Mouse (Mus musculus): ENCODE data around the gene Cdc42ep1.

The Cdc42ep1 gene

DNA sequence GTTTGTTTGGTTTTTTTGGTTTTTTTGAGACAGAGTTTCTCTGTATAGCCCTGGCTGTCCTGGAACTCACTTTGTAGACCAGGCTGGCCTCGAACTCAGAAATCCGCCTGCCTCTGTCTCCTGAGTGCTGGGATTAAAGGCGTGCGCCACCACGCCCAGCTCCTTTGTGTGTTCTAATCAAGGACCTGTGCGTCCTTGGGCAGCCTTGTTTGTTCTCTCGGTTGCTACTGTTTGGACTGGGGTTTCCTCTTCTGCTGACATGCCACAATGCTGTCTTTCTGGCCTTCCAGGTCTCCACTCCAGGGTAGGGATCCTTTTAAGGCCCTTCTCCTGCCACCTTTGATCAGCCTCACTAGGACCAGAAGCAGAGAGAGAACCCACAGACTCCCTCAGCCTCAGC, 4.4 kb downstream of the Cdc42ep1 start:
- peak in 1 of 2 experiments; percentile 35 for DNase-seq (ENCODE audit: inconsistent age in 2 of 2, low spot score in 1 of 2)

DNA sequence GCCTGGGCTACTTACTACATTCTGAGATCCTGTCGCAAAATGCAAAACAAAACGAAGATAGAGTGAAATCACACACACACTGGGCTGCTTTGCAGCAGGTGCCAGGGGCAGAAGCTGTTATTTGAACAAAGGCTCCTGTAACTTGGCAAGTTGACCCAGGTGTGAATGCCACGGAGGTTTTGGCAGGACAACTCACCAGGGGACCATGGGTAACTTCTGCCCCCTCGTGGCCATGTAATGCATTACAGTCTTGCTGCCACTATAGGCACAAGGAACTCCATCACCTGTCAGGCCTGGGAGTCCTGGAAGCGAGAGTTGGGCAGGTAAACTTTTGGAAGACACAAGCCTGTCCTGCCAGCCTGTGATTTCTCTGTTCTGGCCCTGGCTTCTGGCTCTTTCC, 6.0 kb downstream of the Cdc42ep1 start:
- peak; percentile 82 to 95 for DNase-seq (ENCODE audit: inconsistent age in 2 of 2, low spot score in 1 of 2)

DNA sequence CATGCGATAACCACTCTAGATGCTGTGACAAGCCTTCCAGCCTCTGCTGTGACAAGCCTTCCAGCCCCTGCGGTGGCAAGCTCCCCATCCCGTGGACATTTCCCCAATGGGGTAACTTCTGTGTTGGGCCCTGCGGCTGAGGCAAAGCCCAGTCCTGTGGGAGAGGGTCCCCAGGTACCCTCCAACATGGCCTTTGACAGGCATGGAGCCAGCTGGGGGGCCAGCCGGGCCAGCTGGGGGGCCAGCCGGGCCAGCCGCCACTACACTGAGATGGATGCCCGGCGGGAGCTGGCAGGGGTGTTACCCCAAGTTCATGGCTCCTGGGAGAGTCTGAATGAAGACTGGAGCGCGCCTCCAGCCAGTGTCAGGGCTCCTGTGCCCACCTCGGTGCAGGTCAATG, 7.1 kb downstream of the Cdc42ep1 start:
- no peak for DNase-seq (ENCODE audit: inconsistent age in 2 of 2, low spot score in 1 of 2)

DNA sequence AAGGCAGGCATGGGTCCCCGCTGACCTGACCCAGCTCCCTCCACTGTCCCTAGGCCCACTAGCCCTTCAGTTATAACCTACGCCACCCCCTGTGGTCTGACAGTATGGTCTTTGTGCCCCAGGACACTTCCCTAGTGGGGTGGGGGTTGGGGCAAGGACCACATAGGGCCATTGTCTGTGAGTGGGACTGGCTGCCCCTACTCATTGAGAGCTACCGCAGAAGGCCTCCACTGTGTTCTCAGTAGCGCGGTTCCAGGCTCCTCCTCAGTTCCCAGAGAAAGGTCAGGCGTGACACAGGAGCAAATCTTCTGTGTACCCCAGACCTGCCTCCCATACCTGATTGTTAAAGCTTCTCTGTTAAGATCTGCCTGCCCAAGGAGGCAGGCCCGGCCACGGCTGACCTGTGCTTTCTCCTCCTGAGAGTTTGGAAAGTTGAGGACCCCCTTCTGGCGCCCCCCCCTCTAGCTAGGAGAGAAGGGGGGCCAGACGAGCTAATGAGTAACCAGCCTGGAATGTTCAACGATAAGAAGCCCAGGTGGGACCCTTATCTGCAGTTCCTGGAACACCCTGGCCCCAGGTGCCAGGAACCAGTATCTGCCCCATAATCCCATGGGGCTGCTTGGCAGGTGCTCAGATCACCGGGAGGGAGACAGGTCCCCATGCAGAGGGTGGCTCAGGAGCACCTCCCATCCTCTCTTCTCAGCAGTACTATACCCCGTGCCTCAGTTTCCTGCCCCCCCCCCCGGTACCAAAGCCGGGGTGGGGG, 7.8 kb downstream of the Cdc42ep1 start:
- DNase-seq (ENCODE audit: inconsistent age in 2 of 2, low spot score in 1 of 2) = peak in 1 of 2 experiments; percentile 56

DNA sequence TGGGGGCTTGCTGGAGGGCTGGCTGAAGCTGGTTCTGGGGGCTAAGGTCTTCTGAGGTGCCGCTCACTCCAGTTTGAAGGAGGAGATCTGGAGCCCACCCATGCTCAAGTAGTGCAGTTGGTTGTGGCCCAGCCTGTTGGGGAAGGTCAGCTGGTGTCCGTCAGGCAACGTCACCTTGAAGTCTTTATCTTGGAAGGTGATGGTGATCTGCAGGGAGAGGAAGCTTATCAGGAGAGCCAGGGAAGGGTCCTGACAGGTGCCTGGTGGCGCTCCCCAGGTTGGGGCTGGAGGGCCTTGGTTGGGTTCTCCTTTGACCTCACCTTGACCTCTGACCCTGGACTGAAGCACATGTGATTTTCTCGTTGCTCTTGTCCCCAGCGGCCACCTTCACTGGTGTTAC, 8.5 kb downstream of the Cdc42ep1 start:
- DNase-seq (ENCODE audit: inconsistent age in 2 of 2, low spot score in 1 of 2) = peak in 1 of 2 experiments; percentile 69

DNA sequence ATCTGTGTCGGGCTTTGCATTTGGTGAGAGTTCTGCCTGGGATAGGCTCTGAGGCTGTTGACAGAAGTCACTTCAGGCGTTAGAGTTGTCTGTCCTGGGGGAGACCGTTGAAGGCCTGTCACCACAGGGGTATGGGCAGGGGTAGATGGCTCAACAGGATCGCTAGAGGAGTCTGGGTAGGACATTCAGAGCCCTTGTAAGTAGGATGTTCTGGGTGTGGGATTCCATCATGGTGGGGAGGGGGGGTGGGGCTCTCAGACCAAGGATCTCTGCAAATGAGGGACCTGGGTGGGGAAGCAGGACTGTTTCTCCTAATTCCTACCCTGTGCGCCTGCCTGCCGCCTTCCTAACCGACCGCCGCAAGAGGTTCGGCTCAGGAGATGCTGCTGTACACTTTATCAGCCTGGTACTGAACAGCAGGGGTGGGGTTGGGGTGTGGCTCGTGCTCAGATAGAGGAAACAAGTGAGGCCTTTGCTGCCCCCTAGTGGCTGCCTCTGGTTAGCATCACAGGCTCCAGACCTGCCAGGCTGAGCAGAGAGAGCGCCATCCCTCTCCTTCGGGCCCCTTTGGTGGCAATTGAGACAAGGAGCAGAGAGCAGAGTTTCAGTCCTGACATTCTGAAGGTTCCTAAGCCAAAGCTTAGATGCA, 9.2 kb downstream of the Cdc42ep1 start:
- DNase-seq (ENCODE audit: inconsistent age in 2 of 2, low spot score in 1 of 2) = peak; percentile 91 to 97

DNA sequence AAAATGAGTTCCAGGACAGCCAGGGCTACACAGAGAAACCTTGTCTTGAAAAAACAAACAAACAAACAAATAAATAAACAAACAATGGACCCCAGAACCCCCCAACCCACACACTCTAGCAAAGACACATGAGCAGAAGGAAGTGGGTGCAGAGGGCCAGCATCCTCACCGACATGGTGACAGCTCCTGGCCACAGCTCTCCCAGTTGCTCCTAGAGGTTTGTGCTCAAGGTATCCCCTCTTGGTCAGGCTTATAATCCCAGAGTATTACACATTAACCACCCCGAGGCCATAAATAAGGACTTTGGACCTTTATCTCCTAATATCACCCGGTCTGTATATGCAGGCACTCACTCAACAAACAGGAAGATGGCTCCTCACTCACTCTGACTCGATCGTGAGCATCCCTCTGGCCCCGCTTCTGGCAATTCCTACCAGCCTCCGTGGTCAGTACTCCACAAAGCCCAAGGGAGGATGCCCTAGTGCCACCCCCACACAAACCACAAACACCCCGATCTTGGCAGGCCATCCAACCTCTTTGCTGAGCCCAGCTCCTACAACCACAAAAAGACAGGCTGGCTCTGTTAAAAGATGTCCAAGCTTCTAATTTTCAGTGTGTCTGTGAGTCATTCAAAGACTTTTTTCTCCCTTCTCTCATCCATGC, 13.0 kb downstream of the Cdc42ep1 start, which contains the start of gene Lgals2:
Lgals2 (minus strand) TSS at position 227 of the 663 bp plus-strand sequence.
- no peak for DNase-seq (ENCODE audit: inconsistent age in 2 of 2, low spot score in 1 of 2)

DNA sequence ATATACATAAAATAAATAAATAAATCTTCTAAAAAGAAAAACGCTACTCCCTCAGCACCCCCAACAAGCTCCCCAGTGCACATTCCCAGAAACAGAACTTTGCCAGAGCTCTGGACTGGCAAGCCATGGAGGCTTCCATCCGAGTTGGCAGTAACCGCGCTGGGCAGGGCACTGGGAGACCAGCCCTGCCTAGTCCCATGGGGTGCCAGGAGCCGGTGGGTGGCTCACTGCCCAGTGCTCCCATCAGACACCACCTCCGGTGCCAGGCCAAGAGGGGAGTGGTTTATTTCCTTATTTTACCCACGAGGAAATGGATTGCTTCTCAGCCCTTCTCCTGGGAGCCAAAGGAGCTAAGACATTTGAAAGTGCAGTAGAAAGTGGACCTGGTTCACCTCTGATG, 14.6 kb downstream of the Cdc42ep1 start:
- DNase-seq (ENCODE audit: inconsistent age in 2 of 2, low spot score in 1 of 2) = peak in 1 of 2 experiments; percentile 65

DNA sequence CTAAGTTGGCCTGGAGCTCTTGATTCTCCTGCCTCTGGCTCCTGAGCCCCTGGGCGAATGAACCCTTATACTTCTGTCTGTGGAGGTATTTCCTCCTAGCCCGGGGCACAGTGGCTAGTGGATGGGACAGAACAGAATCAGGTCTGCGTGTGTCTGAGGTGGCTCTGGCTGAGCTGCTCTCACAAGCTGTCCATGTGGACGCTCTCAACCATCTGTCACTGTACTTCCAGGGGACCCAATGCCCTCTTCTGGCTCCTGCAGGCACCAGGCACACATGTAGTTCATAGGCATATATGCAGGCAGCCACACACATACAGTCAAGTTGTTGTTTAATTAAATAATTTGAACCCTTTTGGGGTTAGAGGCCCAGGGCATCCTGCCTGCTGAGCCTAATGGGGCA, 16.9 kb downstream of the Cdc42ep1 start:
- DNase-seq (ENCODE audit: inconsistent age in 2 of 2, low spot score in 1 of 2) = no peak

DNA sequence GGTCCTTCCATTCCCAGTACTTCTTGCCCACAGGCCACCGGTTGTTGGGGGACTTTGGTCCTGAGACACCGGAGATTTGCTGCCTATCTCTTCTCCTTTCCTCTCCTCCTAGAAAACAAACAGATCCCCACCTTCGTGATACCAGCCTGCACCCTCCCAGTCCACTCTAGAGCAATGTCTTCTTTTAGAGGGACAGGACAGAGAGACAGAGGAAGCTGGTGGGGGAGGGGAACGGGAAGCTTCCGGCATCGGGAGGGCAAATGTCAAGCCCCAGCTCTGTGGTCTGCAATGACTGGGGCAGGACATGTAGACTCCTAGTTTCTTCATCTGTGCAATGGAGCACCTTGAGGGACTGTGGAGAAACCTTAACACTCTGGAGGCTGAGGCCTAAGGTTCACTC, 17.3 kb downstream of the Cdc42ep1 start:
- peak in 1 of 2 experiments; percentile 32 for DNase-seq (ENCODE audit: inconsistent age in 2 of 2, low spot score in 1 of 2)

DNA sequence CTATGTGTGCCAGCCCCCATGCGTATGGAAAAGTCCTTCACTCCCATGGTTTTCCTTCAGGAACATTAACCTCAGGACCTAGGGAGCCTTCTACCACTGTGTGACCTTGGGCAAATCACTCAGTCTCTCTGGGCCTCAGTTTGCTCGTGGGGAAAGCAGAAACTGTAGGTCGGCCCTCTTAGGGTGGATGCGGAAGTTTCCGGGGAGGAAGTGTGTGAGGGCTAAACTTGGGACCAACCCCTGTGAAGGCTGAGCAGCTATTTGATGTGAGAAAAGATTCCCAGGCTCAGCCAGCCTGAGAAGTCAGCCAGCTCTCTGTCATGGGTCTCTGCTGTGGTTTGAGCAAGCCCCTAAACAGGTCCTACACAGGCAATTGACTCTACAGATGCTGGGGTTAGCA, 19.9 kb downstream of the Cdc42ep1 start:
- no peak for DNase-seq (ENCODE audit: inconsistent age in 2 of 2, low spot score in 1 of 2)

DNA sequence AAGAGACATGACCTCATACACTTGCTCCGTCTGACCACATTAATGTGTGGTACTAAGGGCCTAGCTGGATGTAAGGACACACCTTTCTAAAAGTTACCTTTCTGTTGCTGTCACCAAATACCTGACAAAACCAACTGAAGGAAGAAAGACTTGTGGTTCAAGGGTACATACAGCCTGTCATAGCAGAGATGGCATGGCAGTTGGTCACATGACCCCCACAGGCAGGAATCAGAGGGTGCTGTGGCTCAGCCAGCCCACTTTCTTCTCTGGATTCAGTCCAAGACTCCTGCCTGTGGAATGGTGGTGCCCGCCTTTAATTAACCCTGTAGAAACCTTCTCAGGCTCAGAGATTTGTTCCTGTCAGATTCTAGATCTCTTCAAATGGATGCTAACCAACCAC, 20.7 kb downstream of the Cdc42ep1 start:
- no peak for DNase-seq (ENCODE audit: inconsistent age in 2 of 2, low spot score in 1 of 2)

DNA sequence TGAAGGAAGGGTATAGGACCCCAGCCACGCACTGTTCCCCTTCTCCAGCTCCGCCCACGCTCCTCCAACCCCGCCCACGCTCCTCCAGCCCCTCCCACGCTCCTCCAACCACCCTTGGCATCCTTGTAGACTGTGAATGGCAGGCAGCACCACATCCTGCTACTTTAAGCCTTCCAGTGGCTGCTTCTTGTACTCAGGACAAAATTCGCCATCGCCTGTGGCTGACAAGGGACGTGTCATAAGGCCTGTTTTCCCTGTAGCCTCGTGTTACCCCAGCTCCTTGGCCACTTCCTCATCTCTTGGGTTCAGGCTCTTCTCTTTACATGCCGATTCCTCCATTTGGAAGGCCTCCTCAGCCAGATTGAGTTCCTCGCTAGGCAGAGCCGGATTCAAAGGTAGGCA, 21.4 kb downstream of the Cdc42ep1 start:
- DNase-seq (ENCODE audit: inconsistent age in 2 of 2, low spot score in 1 of 2) = no peak

DNA sequence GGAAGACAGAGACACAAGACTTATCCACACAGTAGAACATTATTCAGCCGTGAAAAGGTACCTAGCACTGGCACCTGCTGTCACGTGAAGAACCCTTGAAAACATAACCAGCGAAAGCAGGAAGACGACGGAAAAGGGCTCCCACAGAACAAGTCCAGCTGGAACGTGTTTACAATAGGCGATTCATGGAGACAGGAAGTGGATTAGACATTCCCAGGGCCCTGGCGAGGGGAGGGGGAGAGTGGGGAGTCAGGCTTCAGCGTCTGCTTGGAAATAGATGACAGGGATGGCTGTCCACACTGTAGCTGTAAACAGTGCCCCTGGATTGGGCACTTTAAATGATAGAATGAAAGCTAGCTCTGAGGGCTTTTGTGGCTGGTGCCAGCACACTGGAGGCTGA, 26.0 kb downstream of the Cdc42ep1 start:
- no peak for DNase-seq (ENCODE audit: inconsistent age in 2 of 2, low spot score in 1 of 2)

DNA sequence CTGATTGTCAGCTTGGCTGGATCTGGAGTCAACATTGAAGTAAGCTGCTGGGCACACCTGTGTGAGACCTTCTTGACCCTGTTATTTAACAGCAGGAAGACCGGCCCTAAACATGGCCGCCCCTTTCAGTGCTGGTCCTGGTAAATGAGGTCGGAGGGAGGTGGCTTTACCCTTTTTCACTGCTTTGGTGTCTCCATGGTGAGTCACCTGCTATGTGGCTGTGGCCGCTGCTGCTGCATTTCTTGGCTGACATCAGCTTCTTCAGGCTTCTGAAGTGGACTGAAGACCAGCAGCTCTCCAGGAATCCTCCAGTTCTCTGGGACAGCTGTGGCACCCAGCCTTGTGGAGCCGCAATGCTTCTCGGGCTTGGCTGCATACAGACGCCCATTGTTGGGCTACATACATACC, 26.4 kb downstream of the Cdc42ep1 start:
- no peak for DNase-seq (ENCODE audit: inconsistent age in 2 of 2, low spot score in 1 of 2)

DNA sequence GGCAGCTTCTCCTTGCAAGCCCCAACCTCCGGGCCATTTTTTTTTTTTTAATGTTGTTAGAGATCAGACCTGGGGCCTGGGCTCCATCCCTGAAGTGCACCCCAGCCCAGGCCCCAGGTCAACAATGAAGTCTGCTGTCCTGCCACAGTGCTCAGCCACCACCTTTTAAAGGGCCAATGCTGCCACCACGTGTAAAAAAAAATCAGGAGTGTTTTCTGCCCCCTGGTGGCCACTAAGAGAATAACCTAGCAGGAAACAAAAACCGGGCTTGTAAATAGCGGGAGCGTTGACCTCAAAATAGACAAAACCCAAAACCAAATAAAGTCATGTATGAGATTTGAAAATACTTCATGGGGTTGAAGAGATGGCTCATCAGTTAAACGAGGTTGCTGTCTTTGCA, 27.4 kb downstream of the Cdc42ep1 start:
- DNase-seq (ENCODE audit: inconsistent age in 2 of 2, low spot score in 1 of 2) = peak in 1 of 2 experiments; percentile 78

DNA sequence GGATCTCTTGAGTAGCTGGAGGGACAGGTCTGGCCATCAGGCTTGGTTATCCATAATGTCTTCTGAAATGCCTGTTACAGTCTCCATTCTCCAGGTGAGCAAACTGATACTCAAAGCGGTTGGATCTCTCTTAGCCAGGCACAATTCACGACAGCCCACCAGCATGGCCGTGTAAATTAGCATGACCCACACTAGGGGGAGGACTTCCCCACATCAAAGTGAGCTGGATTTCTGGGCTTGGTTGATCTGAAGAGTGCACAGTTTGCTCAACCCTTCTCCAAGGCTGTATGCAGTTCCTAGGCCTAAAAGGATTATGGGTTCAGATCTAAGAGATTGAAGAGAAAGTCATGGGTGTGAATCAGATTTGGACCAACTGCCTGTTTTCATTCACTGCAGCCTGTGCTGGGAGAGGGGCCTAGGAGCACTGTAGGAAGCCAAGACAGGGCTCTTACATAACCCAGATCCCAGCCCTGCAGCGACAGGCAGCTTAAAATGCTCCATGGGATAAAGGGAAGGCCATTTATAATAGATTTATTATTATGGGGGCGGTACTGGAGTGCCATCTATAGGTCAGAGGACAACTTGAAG, 29.7 kb downstream of the Cdc42ep1 start:
- DNase-seq (ENCODE audit: inconsistent age in 2 of 2, low spot score in 1 of 2) = peak in 1 of 2 experiments; percentile 56

DNA sequence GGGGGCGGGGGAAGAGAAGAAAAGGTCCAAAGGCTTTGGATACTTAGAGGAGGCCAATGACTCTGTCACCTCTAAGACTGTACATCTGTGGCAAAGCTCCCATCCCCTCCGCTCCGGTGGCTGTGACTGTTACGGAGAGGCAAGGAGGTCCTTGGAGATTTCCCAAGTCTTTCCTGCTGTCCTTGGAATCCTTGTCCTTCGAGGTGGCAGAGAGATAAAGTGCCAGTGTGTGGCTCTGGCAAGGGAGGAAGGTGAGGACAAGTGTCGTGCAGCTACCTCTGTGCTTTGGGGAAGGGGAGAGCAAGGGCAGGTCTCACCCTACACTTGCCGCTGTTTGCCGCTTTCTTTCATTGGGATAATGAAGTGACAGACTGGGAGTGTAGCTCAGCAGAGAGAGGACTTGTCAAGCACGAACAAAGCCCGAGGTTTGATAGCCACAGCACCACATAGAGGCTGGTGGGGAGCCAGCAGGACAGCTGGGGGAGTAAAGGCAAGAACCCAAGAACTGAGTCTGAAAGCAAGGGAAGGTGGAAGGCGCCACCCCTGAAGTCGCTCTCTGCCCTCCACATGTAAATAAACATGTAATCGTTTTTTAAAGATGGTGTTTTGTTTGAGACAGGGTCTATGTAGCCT, 31.5 kb downstream of the Cdc42ep1 start:
- peak; percentile 52 to 73 for DNase-seq (ENCODE audit: inconsistent age in 2 of 2, low spot score in 1 of 2)

DNA sequence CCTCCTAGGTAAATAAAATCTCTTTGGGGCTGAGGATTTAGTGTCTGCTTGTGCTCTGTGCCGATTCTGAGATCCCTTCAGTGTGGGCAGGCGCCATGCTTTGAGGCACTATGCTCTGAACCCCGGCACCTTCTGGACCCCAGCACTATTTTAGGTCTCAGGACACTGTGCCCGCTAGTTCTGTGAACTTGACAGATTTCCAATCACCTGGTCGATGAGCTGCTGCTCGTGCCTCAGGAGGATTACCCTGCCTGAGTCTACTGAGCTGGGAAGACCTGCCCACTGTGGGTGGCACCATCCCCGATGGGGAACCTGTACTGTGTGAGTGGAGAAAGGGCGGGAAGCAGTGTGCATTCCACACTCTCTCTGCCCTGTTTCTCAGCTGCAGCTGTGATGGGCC, 32.6 kb downstream of the Cdc42ep1 start:
- no peak for DNase-seq (ENCODE audit: inconsistent age in 2 of 2, low spot score in 1 of 2)

DNA sequence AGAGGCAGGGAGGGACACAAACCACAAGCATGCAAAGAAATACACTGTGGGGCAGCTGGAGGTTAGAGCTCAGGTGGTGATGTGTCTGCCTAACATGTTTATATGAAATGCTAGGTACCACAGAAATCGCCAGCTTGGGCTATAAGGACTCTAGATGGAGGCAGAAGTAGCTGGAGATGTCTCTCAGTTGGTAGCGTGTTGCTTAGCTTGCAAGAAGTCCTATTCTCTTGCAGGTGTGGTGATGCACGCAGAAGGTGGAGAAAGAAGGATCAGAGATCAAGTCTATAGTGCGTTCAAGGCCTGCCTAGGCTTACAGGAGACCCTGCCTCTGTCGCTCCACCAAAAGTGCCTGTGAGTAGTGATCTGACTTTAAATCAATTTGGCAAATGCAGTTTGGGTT, 33.1 kb downstream of the Cdc42ep1 start:
- no peak for DNase-seq (ENCODE audit: inconsistent age in 2 of 2, low spot score in 1 of 2)

DNA sequence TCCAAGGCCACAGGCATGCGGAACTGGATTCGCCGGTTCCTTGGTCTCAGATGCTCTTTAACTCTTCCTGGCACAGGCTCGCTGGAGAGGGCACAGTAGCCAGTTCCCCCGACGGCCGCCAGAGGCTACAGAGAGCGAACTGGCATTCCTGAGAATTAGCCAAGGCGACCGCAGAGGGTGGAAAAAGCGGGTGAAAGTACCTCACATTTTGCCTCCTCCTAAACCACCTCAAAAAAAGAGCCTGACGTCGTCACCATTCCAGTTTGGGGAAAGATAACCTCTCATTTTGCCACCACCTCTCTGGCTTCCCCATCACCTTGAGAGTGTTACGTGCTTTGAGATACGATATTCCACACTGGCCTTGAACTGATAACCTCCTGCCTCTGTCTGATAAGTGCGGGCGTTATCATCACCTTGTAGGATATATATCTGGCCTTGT, 33.9 kb downstream of the Cdc42ep1 start:
- DNase-seq (ENCODE audit: inconsistent age in 2 of 2, low spot score in 1 of 2) = peak; percentile 86 to 94
